Mouse (Mus musculus): ENCODE results near the gene Gtf3c5. TPM values are rescaled to one million over a fixed set of nuclear protein-coding genes. Genes with fewer than 3 reads are reported as not detected.
A peak's percentile ranks its signal among the peaks of the same experiment; 100 is the strongest.

The Gtf3c5 gene
- polyA plus RNA-seq, 1 experiment from 2014 or later, result 53.5 TPM

GRCm38 (mm10) chr2:28537995-28538816 lies 45.3 kb downstream of the Gtf3c5 start:
- Histone ChIP-seq H3K27ac (peak overlapping the region; percentile 77; the same call in 1 of the 2 replicates), H3K4me3 (no peak overlapping the region), H3K9me3 (no peaks in the 10 kb centered on the region), H3K4me2 (replicated peaks) (no peak overlapping the region), H3K9ac (peak overlapping the region; percentile 45; the same call in 1 of the 2 replicates), H3K27me3 (no peaks in the 10 kb centered on the region), H3K36me3 (peaks cover 32% of the 10 kb centered on the region), H3K4me1 (peaks cover 67% of the 10 kb centered on the region)
- 66% methylated on average over 8 of the region's 8 CpGs for WGBS
- ATAC-seq (ENCODE audit: low FRiP score, low read depth), result no peak

DNA sequence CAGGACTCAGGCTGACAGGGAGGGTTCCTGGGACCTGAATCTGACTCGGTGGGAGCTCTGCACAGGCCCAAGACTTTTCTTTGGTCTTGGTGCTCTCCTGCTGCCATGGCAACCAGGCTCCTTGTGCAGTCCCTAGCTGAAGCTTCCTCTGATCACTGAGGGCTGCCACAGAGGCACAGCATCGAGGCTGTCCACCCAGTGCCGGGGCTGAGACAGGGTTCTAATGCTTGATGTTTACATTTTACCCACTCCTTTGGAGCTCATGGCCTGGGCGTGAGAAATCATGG lies 46.0 kb downstream of the Gtf3c5 start:
- Histone ChIP-seq H3K27me3 (no peaks in the 10 kb centered on the region), H3K4me1 (peaks cover 73% of the 10 kb centered on the region), H3K4me2 (replicated peaks) (no peak overlapping the region), H3K4me3 (no peak overlapping the region), H3K36me3 (peaks cover 26% of the 10 kb centered on the region), H3K27ac (no peak overlapping the region), H3K9ac (no peak overlapping the region), H3K9me3 (no peaks in the 10 kb centered on the region)
- WGBS, result 56% methylated on average over 4 of the region's 4 CpGs
- ATAC-seq (ENCODE audit: low FRiP score, low read depth), result no peak

- peaks cover 20% of the 10 kb centered on the region for H3K36me3 ChIP-seq
- no peak overlapping the region for H3K4me3 ChIP-seq
- H3K27ac ChIP-seq, result peak overlapping the region; percentile 28; the same call in 1 of the 2 replicates
- 77% methylated on average over 11 of the region's 11 CpGs for WGBS
- H3K27me3 ChIP-seq, result no peaks in the 10 kb centered on the region
- no peaks in the 10 kb centered on the region for H3K9me3 ChIP-seq
- H3K9ac ChIP-seq, result no peak overlapping the region
- peaks cover 79% of the 10 kb centered on the region for H3K4me1 ChIP-seq
- no peak for ATAC-seq (ENCODE audit: low FRiP score, low read depth)
- 0 out of 2 replicates have a peak overlapping the region, but pooled peaks have one; percentile 11 for H3K4me2 ChIP-seq (replicated peaks)
These were observed 46.6 kb downstream of the Gtf3c5 start for GRCm38 (mm10) chr2:28536766-28537633.

DNA sequence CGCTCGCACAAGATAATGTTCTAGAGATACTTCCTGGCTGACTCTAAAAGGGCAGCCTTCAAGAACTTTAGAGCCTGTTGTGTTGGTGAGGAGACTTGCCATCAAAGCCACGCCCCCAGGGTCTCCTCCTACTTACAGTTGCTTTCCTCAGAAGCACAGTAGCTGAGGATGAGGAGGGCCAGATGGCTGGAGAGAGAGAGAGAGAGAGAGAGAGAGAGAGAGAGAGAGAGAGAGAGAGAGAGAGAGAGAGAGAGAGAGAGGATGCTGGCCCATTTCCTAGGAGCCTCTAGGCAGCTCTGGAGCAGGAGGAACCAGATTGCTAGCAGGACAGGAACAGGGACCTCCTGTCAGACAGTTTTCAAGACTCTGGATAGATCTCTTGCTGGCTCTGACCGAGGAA lies 47.4 kb downstream of the Gtf3c5 start:
- H3K4me3 ChIP-seq, result no peak overlapping the region
- H3K27ac ChIP-seq, result peak overlapping the region; percentile 28; the same call in 1 of the 2 replicates
- peaks cover 81% of the 10 kb centered on the region for H3K4me1 ChIP-seq
- peaks cover 12% of the 10 kb centered on the region for H3K36me3 ChIP-seq
- H3K4me2 ChIP-seq (replicated peaks), result peak overlapping the region; percentile 77
- no peak for ATAC-seq (ENCODE audit: low FRiP score, low read depth)
- 0 out of 2 replicates have a peak overlapping the region, but pooled peaks have one; percentile 75 for H3K9ac ChIP-seq
- no peaks in the 10 kb centered on the region for H3K9me3 ChIP-seq
- 47% methylated on average over 4 of the region's 4 CpGs for WGBS
- no peaks in the 10 kb centered on the region for H3K27me3 ChIP-seq

- WGBS, result 18% methylated on average over 7 of the region's 7 CpGs
- Histone ChIP-seq H3K4me2 (replicated peaks) (peak overlapping the region; percentile 77), H3K9me3 (no peaks in the 10 kb centered on the region), H3K27ac (peak overlapping the region; percentile 89; the same call in 1 of the 2 replicates), H3K27me3 (no peaks in the 10 kb centered on the region), H3K9ac (peak overlapping the region; percentile 75), H3K36me3 (peaks cover 8% of the 10 kb centered on the region; the same call in 1 of the 2 replicates), H3K4me3 (peak overlapping the region; percentile 58), H3K4me1 (peaks cover 86% of the 10 kb centered on the region)
- no peak for ATAC-seq (ENCODE audit: low FRiP score, low read depth)
These were observed 47.9 kb downstream of the Gtf3c5 start for GRCm38 (mm10) chr2:28535650-28536049.

DNA sequence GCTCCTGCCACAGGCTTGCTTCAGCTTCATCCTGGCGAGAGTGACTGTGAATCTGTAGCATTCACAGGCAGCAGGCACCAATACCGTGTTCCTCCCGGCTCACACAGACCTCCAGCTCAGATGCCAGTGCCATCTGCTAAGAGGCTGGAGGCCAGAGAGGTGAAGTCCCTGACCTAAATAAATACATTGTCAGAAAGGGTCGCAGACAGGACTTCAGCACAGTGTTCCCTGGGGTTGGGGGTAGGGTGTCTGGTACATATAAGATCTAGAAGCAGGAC lies 48.3 kb downstream of the Gtf3c5 start:
- H3K9ac ChIP-seq, result peak overlapping the region; percentile 75
- no peak for ATAC-seq (ENCODE audit: low FRiP score, low read depth)
- H3K36me3 ChIP-seq, result peaks cover 6% of the 10 kb centered on the region; the same call in 1 of the 2 replicates
- H3K4me3 ChIP-seq, result peak overlapping the region; percentile 58
- no peaks in the 10 kb centered on the region for H3K27me3 ChIP-seq
- H3K4me2 ChIP-seq (replicated peaks), result peak overlapping the region; percentile 77
- no peaks in the 10 kb centered on the region for H3K9me3 ChIP-seq
- 12% methylated on average over 4 of the region's 4 CpGs for WGBS
- peak overlapping the region; percentile 89 for H3K27ac ChIP-seq
- peaks cover 87% of the 10 kb centered on the region for H3K4me1 ChIP-seq

DNA sequence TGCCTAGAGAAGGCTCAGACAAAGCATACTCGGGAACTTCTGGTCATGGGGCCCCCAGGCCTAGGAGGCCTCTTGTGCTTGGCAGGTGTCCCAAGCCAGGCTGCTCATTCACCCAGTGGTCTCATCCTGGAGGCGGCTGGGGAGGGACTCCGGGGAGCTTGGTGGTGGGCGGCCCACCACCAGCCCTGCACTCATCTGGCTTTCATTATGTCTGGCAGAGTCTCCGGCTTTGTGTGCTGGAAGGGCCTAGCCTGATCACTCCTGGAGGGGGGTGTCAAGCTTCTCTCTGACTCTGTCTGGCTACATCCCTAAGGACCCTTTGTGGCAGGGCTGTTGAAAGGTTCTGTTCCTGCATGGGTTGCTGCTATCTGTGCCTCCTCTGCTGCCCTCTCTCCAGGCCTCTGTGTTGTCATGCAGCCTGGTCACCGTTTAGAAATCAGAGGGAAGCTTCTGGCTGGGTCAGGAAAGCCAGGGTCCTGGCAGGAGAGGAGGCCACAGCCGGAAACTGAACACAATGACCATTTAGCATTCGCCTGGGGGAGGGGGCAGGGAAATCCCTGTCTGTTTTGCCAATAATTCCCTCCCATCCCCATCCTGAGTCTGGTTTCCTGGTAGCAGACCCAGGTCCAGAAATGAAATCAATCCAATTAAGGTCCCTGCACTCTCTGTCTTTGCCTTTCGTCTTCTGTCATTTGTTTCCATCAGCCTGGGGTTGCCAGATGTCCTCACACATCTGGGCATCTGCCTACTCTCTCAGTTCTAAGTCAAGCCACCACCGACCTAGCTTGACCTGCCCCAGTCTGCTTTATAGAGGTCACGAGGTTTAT lies 48.9 kb downstream of the Gtf3c5 start:
- Histone ChIP-seq H3K9ac (peak overlapping the region; percentile 75), H3K9me3 (no peaks in the 10 kb centered on the region), H3K4me1 (peaks cover 87% of the 10 kb centered on the region), H3K4me3 (peak overlapping the region; percentile 58), H3K4me2 (replicated peaks) (peak overlapping the region; percentile 77), H3K36me3 (peaks cover 6% of the 10 kb centered on the region; the same call in 1 of the 2 replicates), H3K27ac (peak overlapping the region; percentile 89), H3K27me3 (no peaks in the 10 kb centered on the region)
- WGBS, result 9% methylated on average over 11 of the region's 11 CpGs
- ATAC-seq (ENCODE audit: low FRiP score, low read depth), result peak; percentile 17; the same call in 1 of the 2 replicates

DNA sequence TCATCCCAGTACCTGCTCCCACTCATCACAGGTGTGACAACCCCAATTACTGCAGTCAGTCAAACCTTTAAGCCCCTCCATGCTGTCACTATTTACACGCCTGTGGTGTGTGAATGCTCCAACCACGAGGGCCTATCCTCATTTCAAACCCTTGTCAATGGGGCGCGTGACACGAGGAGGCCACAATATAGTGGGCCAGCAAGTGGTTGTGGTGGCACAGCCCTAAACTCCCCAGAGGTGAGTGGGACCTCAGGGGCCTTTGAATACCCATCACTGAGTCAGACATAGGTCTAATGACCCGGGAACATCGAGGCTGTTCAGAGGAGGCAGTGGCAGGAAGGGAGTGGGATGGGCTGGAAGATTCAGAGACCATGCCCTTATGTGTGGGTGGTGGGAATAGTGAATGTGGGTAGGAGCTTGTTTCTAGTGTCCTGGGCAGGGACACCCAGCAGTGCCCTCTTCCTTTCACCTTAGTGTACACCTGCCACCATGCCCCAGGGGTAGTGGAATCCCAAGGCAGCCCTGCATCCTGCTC lies 49.6 kb downstream of the Gtf3c5 start:
- 45% methylated on average over 7 of the region's 7 CpGs for WGBS
- H3K36me3 ChIP-seq, result peaks cover 6% of the 10 kb centered on the region; the same call in 1 of the 2 replicates
- peak overlapping the region; percentile 58 for H3K4me3 ChIP-seq
- H3K4me2 ChIP-seq (replicated peaks), result peak overlapping the region; percentile 77
- peak overlapping the region; percentile 75 for H3K9ac ChIP-seq
- peak overlapping the region; percentile 89 for H3K27ac ChIP-seq
- ATAC-seq (ENCODE audit: low FRiP score, low read depth), result no peak
- peaks cover 87% of the 10 kb centered on the region for H3K4me1 ChIP-seq
- H3K27me3 ChIP-seq, result no peaks in the 10 kb centered on the region
- no peaks in the 10 kb centered on the region for H3K9me3 ChIP-seq

GRCm38 (mm10) chr2:28532938-28533771 lies 50.4 kb downstream of the Gtf3c5 start:
- no peaks in the 10 kb centered on the region for H3K27me3 ChIP-seq

DNA sequence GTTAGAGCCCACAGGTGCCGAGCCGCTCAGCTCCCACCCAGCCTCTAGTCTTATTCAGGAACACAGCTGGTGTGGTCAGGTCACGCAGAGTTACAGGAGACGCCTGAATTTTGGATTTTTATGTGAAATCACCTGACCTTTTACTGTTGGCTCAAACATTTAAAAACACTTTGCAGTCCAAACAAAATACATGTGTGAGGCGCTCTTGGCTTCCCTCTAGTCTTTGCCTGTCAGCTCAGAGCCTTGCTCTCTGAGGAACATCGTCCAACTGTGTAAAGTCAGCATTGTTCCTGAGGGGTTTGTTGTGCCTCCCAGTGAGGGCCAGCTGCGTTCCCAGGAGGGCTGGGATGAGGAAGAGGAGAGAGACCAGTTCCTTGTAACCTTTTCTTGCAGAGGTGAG lies 53.2 kb downstream of the Gtf3c5 start:
- ATAC-seq (ENCODE audit: low FRiP score, low read depth), result no peak
- WGBS, result 45% methylated on average over 7 of the region's 7 CpGs
- H3K9ac ChIP-seq, result no peak overlapping the region

More at GRCm38 (mm10) chr2:28532938-28533771, 50.4 kb downstream of the Gtf3c5 start:
- peak overlapping the region; percentile 89 for H3K27ac ChIP-seq
- H3K9ac ChIP-seq, result peak overlapping the region; percentile 75
- 2% methylated on average over 39 of the region's 49 CpGs for WGBS
- H3K9me3 ChIP-seq, result no peaks in the 10 kb centered on the region
- peak overlapping the region; percentile 58 for H3K4me3 ChIP-seq
- H3K4me1 ChIP-seq, result peaks cover 85% of the 10 kb centered on the region
- H3K36me3 ChIP-seq, result peaks cover 4% of the 10 kb centered on the region; the same call in 1 of the 2 replicates
- peak; percentile 92 for ATAC-seq (ENCODE audit: low FRiP score, low read depth)
- peak overlapping the region; percentile 77 for H3K4me2 ChIP-seq (replicated peaks)

More for the DNA sequence above, 53.2 kb downstream of the Gtf3c5 start:
- no peaks in the 10 kb centered on the region for H3K27me3 ChIP-seq
- H3K4me1 ChIP-seq, result peaks cover 82% of the 10 kb centered on the region
- H3K4me2 ChIP-seq (replicated peaks), result 0 out of 2 replicates have a peak overlapping the region, but pooled peaks have one; percentile 1
- no peak overlapping the region for H3K4me3 ChIP-seq
- H3K36me3 ChIP-seq, result no peaks in the 10 kb centered on the region
- H3K9me3 ChIP-seq, result no peaks in the 10 kb centered on the region
- no peak overlapping the region; the same call in 1 of the 2 replicates for H3K27ac ChIP-seq
